Mouse (Mus musculus): ENCODE results near the gene Olfr1564. TPM values are rescaled to one million over a fixed set of nuclear protein-coding genes. Genes with fewer than 3 reads are reported as not detected.
A peak's percentile ranks its signal among the peaks of the same experiment; 100 is the strongest.
"Not testable (repeated sequence)": the region's sequence is repeated elsewhere in the genome, so short reads cannot be mapped to it uniquely, and the experiment has no call there.

The Olfr1564 gene
- not detected in 2 replicates for polyA plus RNA-seq (2014; fragmentation: Nextera tagmentation; extraction: Ambion mirVana)

GRCm38 (mm10) chr17:33221590-33221989 is at the start of gene Olfr1564:
TSS of gene Olfr1564 (minus strand) at chr17:33221690.
- Histone ChIP-seq H3K27ac (ENCODE audit: low read depth, low read length) (no peak within 1 kb of the TSS), H3K4me3 (ENCODE audit: low read depth, low read length) (no peak within 1 kb of the TSS), H3K4me2 (ENCODE audit: low read length) (no peak within 1 kb of the TSS), H3K9ac (ENCODE audit: low read length) (no peak within 1 kb of the TSS), H3K27me3 (replicated peaks; ENCODE audit: control insufficient read depth, insufficient read depth, low read length) (no peaks in the 10 kb centered on the region), H3K36me3 (ENCODE audit: control insufficient read depth, insufficient read depth, low read length) (no peaks in the 10 kb centered on the region), H3K9me3 (replicated peaks; ENCODE audit: control insufficient read depth, low read length) (no peaks in the 10 kb centered on the region; the same call in 1 of the 2 replicates), H3K4me1 (ENCODE audit: control insufficient read depth, insufficient read depth, low read length) (no peaks in the 10 kb centered on the region)
- DNase-seq (ENCODE audit: low spot score) (no peak), ATAC-seq (no peak)
- 83% methylated on average over 2 of the region's 2 CpGs for WGBS

GRCm38 (mm10) chr17:33268907-33269306 is 47.4 kb upstream of the Olfr1564 start:
- Histone ChIP-seq H3K4me2 (ENCODE audit: low read length) (no peak overlapping the region), H3K9me3 (replicated peaks; ENCODE audit: control insufficient read depth, low read length) (no peaks in the 10 kb centered on the region), H3K4me3 (ENCODE audit: low read depth, low read length) (no peak overlapping the region), H3K27me3 (replicated peaks; ENCODE audit: control insufficient read depth, insufficient read depth, low read length) (no peaks in the 10 kb centered on the region), H3K9ac (ENCODE audit: low read length) (no peak overlapping the region), H3K36me3 (ENCODE audit: control insufficient read depth, insufficient read depth, low read length) (no peaks in the 10 kb centered on the region), H3K4me1 (ENCODE audit: control insufficient read depth, insufficient read depth, low read length) (no peaks in the 10 kb centered on the region), H3K27ac (ENCODE audit: low read depth, low read length) (no peak overlapping the region)
- ATAC-seq (no peak), DNase-seq (ENCODE audit: low spot score) (no peak)
- WGBS, result 85% methylated on average over 9 of the region's 9 CpGs

- 80% methylated on average over 1 of the region's 1 CpGs for WGBS
- H3K27me3 ChIP-seq (replicated peaks; ENCODE audit: control insufficient read depth, insufficient read depth, low read length), result no peaks in the 10 kb centered on the region
- no peaks in the 10 kb centered on the region for H3K9me3 ChIP-seq (replicated peaks; ENCODE audit: control insufficient read depth, low read length)
- no peak for DNase-seq (ENCODE audit: low spot score)
- H3K9ac ChIP-seq (ENCODE audit: low read length), result no peak within 1 kb of the TSS
- H3K4me1 ChIP-seq (ENCODE audit: control insufficient read depth, insufficient read depth, low read length), result no peaks in the 10 kb centered on the region
- no peak within 1 kb of the TSS for H3K4me3 ChIP-seq (ENCODE audit: low read depth, low read length)
- H3K36me3 ChIP-seq (ENCODE audit: control insufficient read depth, insufficient read depth, low read length), result no peaks in the 10 kb centered on the region
- no peak within 1 kb of the TSS for H3K27ac ChIP-seq (ENCODE audit: low read depth, low read length)
- no peak within 1 kb of the TSS for H3K4me2 ChIP-seq (ENCODE audit: low read length)
- ATAC-seq, result no peak
Measured at GRCm38 (mm10) chr17:33264376-33264775, 42.9 kb upstream of the Olfr1564 start, which contains the start of gene Olfr63. TSS of gene Olfr63 (plus strand) at chr17:33264676.

- H3K9ac ChIP-seq (ENCODE audit: low read length); H3K4me2 ChIP-seq (ENCODE audit: low read length); H3K36me3 ChIP-seq (ENCODE audit: control insufficient read depth, insufficient read depth, low read length); H3K27ac ChIP-seq (ENCODE audit: low read depth, low read length); DNase-seq (ENCODE audit: low spot score); H3K4me1 ChIP-seq (ENCODE audit: control insufficient read depth, insufficient read depth, low read length); H3K4me3 ChIP-seq (ENCODE audit: low read depth, low read length); H3K27me3 ChIP-seq (replicated peaks; ENCODE audit: control insufficient read depth, insufficient read depth, low read length); H3K9me3 ChIP-seq (replicated peaks; ENCODE audit: control insufficient read depth, low read length): not testable (repeated sequence)
- ATAC-seq, result 0 out of 2 replicates have a peak, but pooled peaks have one; percentile 7
- no CpG with 5 or more reads among the region's 2 CpGs for WGBS
Measured at GRCm38 (mm10) chr17:33255319-33255657, 33.8 kb upstream of the Olfr1564 start.

- H3K4me3 ChIP-seq (ENCODE audit: low read depth, low read length); DNase-seq (ENCODE audit: low spot score); H3K36me3 ChIP-seq (ENCODE audit: control insufficient read depth, insufficient read depth, low read length); H3K27me3 ChIP-seq (replicated peaks; ENCODE audit: control insufficient read depth, insufficient read depth, low read length); H3K4me1 ChIP-seq (ENCODE audit: control insufficient read depth, insufficient read depth, low read length); H3K27ac ChIP-seq (ENCODE audit: low read depth, low read length); H3K9ac ChIP-seq (ENCODE audit: low read length); H3K4me2 ChIP-seq (ENCODE audit: low read length); H3K9me3 ChIP-seq (replicated peaks; ENCODE audit: control insufficient read depth, low read length): not testable (repeated sequence)
- WGBS, result 43% methylated on average over 1 of the region's 34 CpGs
- ATAC-seq, result peak; percentile 100
Measured at GRCm38 (mm10) chr17:33254530-33255318, 33.2 kb upstream of the Olfr1564 start, which contains the start of gene Zfp955a. TSS of gene Zfp955a (minus strand) at chr17:33255145.

- DNase-seq (ENCODE audit: low spot score); H3K4me3 ChIP-seq (ENCODE audit: low read depth, low read length); H3K4me1 ChIP-seq (ENCODE audit: control insufficient read depth, insufficient read depth, low read length); ATAC-seq; H3K27ac ChIP-seq (ENCODE audit: low read depth, low read length); H3K9ac ChIP-seq (ENCODE audit: low read length); H3K9me3 ChIP-seq (replicated peaks; ENCODE audit: control insufficient read depth, low read length); H3K4me2 ChIP-seq (ENCODE audit: low read length); H3K27me3 ChIP-seq (replicated peaks; ENCODE audit: control insufficient read depth, insufficient read depth, low read length): not testable (repeated sequence)
- H3K36me3 ChIP-seq (ENCODE audit: control insufficient read depth, insufficient read depth, low read length), result peaks cover 14% of the 10 kb centered on the region
- WGBS, result 96% methylated on average over 1 of the region's 1 CpGs
Measured at GRCm38 (mm10) chr17:33236646-33237045, 15.2 kb upstream of the Olfr1564 start.

GRCm38 (mm10) chr17:33191002-33191401 is 30.5 kb downstream of the Olfr1564 start, which contains the start of gene Olfr239:
TSS of gene Olfr239 (plus strand) at chr17:33191302.
- not testable (repeated sequence) for H3K4me1 ChIP-seq (ENCODE audit: control insufficient read depth, insufficient read depth, low read length); H3K4me3 ChIP-seq (ENCODE audit: low read depth, low read length); DNase-seq (ENCODE audit: low spot score); H3K9me3 ChIP-seq (replicated peaks; ENCODE audit: control insufficient read depth, low read length); H3K27ac ChIP-seq (ENCODE audit: low read depth, low read length); H3K36me3 ChIP-seq (ENCODE audit: control insufficient read depth, insufficient read depth, low read length); H3K4me2 ChIP-seq (ENCODE audit: low read length); H3K27me3 ChIP-seq (replicated peaks; ENCODE audit: control insufficient read depth, insufficient read depth, low read length); ATAC-seq; H3K9ac ChIP-seq (ENCODE audit: low read length)
- no CpG with 5 or more reads among the region's 2 CpGs for WGBS

GRCm38 (mm10) chr17:33168147-33168546 is 53.3 kb downstream of the Olfr1564 start, which contains the start of gene Olfr55:
TSS of gene Olfr55 (plus strand) at chr17:33168447.
- ATAC-seq; H3K9ac ChIP-seq (ENCODE audit: low read length); DNase-seq (ENCODE audit: low spot score); H3K4me1 ChIP-seq (ENCODE audit: control insufficient read depth, insufficient read depth, low read length); H3K9me3 ChIP-seq (replicated peaks; ENCODE audit: control insufficient read depth, low read length); H3K4me2 ChIP-seq (ENCODE audit: low read length); H3K4me3 ChIP-seq (ENCODE audit: low read depth, low read length); H3K27me3 ChIP-seq (replicated peaks; ENCODE audit: control insufficient read depth, insufficient read depth, low read length); H3K27ac ChIP-seq (ENCODE audit: low read depth, low read length); H3K36me3 ChIP-seq (ENCODE audit: control insufficient read depth, insufficient read depth, low read length): not testable (repeated sequence)
- WGBS, result 80% methylated on average over 1 of the region's 1 CpGs

Data from forebrain, embryonic 14.5 days (tissue).